Mouse (Mus musculus) kidney, embryonic 14.5 days (tissue): ENCODE measurements around the gene Rcor3. TPM values are rescaled to one million over a fixed set of nuclear protein-coding genes. Genes with fewer than 3 reads are reported as not detected.

Experiments
- polyA plus RNA-seq: library from polyadenylated mRNA; unstranded; fragments of >200 nt; fragmentation: Nextera tagmentation; extraction: Ambion mirVana; gene quantifications from 2 replicates; pipeline ENCODE4 v1.2.1, GENCODE M21; 2014

The Rcor3 gene
- polyA plus RNA-seq, 1 experiment from 2014 or later = 25.1 TPM

Other genes starting within 250 kb of the Rcor3 start
- gene Slc30a1, start 231.3 kb downstream of the Rcor3 start, polyA plus RNA-seq = 2.0 and 2.4 TPM in 2 replicates
- gene Rd3, start 160.7 kb downstream of the Rcor3 start, polyA plus RNA-seq = 0.20 and 0.27 TPM in 2 replicates
- gene Traf5, start 45.5 kb downstream of the Rcor3 start, polyA plus RNA-seq = 14.7 and 15.5 TPM in 2 replicates
- 0.36 and 0.70 TPM in 2 replicates for gene Kcnh1, start 52.7 kb upstream of the Rcor3 start, polyA plus RNA-seq